Mouse (Mus musculus): ENCODE measurements around the gene Vat1.

DNA sequence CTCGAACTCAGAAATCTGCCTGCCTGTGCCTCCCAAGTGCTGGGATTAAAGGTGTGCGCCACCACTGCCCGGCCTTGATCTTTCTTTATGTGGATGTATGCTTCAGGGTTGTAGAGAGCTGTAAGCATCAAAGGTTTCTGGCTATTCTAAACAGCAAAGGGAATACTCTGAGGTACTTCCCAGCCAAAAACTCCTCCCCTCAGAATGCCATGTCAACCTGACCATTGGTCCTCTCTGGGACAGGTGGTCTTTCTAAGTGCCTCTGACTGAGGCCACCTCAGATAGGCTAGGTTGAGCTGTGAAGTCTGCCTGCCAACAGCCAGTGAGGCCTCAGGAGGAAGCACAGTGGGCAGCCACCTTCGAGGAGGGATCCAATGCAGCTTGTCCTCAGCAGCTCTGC, 17.1 kb downstream of the Vat1 start:
- TF ChIP-seq POLR2A (IDR thresholded peaks at IDR 0.05; ENCODE audit: insufficient read length, low read depth) (no peak), SRF (IDR thresholded peaks at IDR 0.05; ENCODE audit: control insufficient read depth, insufficient read length, low read depth) (no peak), CEBPB (IDR thresholded peaks at IDR 0.05; ENCODE audit: insufficient read depth, poor library complexity, severe bottlenecking) (no peak), MYOD1 (IDR thresholded peaks at IDR 0.05; ENCODE audit: control insufficient read depth in 1 of 3, insufficient read length in 2 of 3, low read depth in 2 of 3) (no peak), MAX (IDR thresholded peaks at IDR 0.05; ENCODE audit: low read depth) (no peak), TCF12 (IDR thresholded peaks at IDR 0.05; ENCODE audit: insufficient read depth, poor library complexity, severe bottlenecking) (no peak), E2F4 (IDR thresholded peaks at IDR 0.05; ENCODE audit: insufficient read depth) (no peak), MYOG (IDR thresholded peaks at IDR 0.05; ENCODE audit: control insufficient read depth in 1 of 3, insufficient read depth in 1 of 3, insufficient read length in 2 of 3, low read depth in 2 of 3) (no peak), POLR2AphosphoS2 (IDR thresholded peaks at IDR 0.05; ENCODE audit: insufficient read length, low read depth) (no peak), TCF3 (IDR thresholded peaks at IDR 0.05; ENCODE audit: insufficient read length, low read depth) (no peak)

Data from myocyte (in vitro differentiated cells).